Mouse (Mus musculus): ENCODE results near the gene Psma6. TPM values are rescaled to one million over a fixed set of nuclear protein-coding genes. Genes with fewer than 3 reads are reported as not detected.

The Psma6 gene
- total and polyA plus RNA-seq, 2 experiments from 2014 or later = 131 to 465 TPM

GRCm38 (mm10) chr12:55446366-55446745, 62.3 kb downstream of the Psma6 start:
- no peaks in the 10 kb centered on the region for H3K9me3 ChIP-seq (ENCODE audit: low read length)
- no peak overlapping the region for H3K9ac ChIP-seq

DNA sequence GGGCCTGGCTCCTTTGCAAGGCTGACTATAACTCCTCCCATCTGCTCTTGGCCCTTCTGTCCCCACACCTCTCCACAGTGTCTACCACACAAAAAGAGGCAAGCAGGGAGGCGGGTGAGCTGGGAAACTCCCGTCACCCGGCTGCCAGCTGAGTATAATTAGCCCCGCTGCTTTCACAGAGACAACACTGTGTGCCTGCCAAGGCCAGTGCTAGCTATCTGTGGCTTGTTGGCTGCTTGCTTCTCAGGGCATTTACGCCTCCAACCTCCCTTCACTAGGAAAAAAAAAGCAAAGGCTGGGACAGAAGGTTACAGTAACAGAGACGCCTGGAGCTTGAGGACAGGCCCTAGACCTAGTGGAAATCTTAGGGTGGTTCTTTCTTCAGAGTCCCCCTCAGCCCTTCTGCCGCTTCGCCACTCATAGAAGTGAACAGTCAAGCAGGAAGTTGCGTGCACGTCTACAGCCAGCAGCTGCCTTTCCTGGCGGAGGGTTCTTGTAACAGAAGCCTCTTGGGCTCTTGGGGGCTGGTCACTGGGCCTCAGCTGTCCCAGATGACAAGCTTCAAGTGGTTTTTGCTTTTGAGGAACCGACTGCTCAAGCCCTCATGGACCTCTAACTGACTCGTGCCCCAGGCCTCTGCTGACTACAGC, 62.8 kb downstream of the Psma6 start:
- Histone ChIP-seq H3K4me2 (ENCODE audit: low read depth) (0 out of 2 replicates have a peak overlapping the region, but pooled peaks have one; percentile 8), H3K27me3 (ENCODE audit: insufficient read depth, low read length) (no peaks in the 10 kb centered on the region), H3K36me3 (ENCODE audit: insufficient read depth) (no peaks in the 10 kb centered on the region), H3K4me1 (ENCODE audit: insufficient read depth) (peaks cover 24% of the 10 kb centered on the region), H3K4me3 (ENCODE audit: low read depth, low read length) (no peak overlapping the region), H3K9me3 (ENCODE audit: low read length) (no peaks in the 10 kb centered on the region), H3K27ac (ENCODE audit: low read depth, low read length) (peak overlapping the region; percentile 84), H3K9ac (no peak overlapping the region; the same call in 1 of the 2 replicates)
- ATAC-seq = peak; percentile 97
- TF ChIP-seq CTCF (IDR thresholded peaks at IDR 0.05; ENCODE audit: low read depth) = no peak
- peak; percentile 86 for DNase-seq
- 12% methylated on average over 13 of the region's 13 CpGs for WGBS

More at GRCm38 (mm10) chr12:55446366-55446745, 62.3 kb downstream of the Psma6 start:
- no peaks in the 10 kb centered on the region for H3K36me3 ChIP-seq (ENCODE audit: insufficient read depth)
- no peaks in the 10 kb centered on the region for H3K27me3 ChIP-seq (ENCODE audit: insufficient read depth, low read length)
- ATAC-seq (no peak), DNase-seq (no peak)
- TF ChIP-seq CTCF (IDR thresholded peaks at IDR 0.05; ENCODE audit: low read depth) = no peak
- no peak overlapping the region for H3K4me3 ChIP-seq (ENCODE audit: low read depth, low read length)
- peaks cover 24% of the 10 kb centered on the region for H3K4me1 ChIP-seq (ENCODE audit: insufficient read depth)
- H3K27ac ChIP-seq (ENCODE audit: low read depth, low read length) = peak overlapping the region; percentile 84
- no peak overlapping the region for H3K4me2 ChIP-seq (ENCODE audit: low read depth)
- WGBS = 67% methylated on average over 4 of the region's 4 CpGs

DNA sequence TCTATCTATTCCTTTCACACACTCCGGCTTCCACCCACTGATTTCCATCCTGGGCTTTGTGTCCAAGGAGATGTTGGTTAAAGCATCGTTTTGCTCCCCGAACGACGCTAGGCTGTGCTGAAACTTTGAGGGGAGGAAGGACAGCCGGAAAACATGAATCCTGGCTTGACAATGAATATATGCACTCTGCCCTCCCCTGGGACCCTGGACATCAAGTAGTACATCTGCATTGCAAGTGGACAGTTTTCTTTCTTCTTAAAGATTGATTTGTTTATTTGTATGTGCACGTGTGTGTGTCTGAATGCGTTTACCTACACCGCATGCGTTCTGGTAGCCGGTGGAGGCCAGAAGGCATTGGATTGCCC, 63.4 kb downstream of the Psma6 start:
- peak overlapping the region; percentile 84 for H3K27ac ChIP-seq (ENCODE audit: low read depth, low read length)
- H3K9ac ChIP-seq = no peak overlapping the region
- no peak for ATAC-seq
- no peaks in the 10 kb centered on the region for H3K36me3 ChIP-seq (ENCODE audit: insufficient read depth)
- 70% methylated on average over 11 of the region's 11 CpGs for WGBS
- H3K4me1 ChIP-seq (ENCODE audit: insufficient read depth) = peaks cover 24% of the 10 kb centered on the region
- no peak overlapping the region for H3K4me2 ChIP-seq (ENCODE audit: low read depth)
- DNase-seq = no peak
- TF ChIP-seq CTCF (IDR thresholded peaks at IDR 0.05; ENCODE audit: low read depth) = no peak
- H3K4me3 ChIP-seq (ENCODE audit: low read depth, low read length) = no peak overlapping the region
- H3K27me3 ChIP-seq (ENCODE audit: insufficient read depth, low read length) = no peaks in the 10 kb centered on the region
- no peaks in the 10 kb centered on the region for H3K9me3 ChIP-seq (ENCODE audit: low read length)

GRCm38 (mm10) chr12:55448457-55448856, 64.4 kb downstream of the Psma6 start:
- DNase-seq = no peak
- Histone ChIP-seq H3K9ac (no peak overlapping the region), H3K4me2 (ENCODE audit: low read depth) (no peak overlapping the region), H3K27me3 (ENCODE audit: insufficient read depth, low read length) (no peaks in the 10 kb centered on the region), H3K36me3 (ENCODE audit: insufficient read depth) (no peaks in the 10 kb centered on the region), H3K27ac (ENCODE audit: low read depth, low read length) (no peak overlapping the region), H3K4me3 (ENCODE audit: low read depth, low read length) (no peak overlapping the region), H3K9me3 (ENCODE audit: low read length) (no peaks in the 10 kb centered on the region), H3K4me1 (ENCODE audit: insufficient read depth) (peaks cover 17% of the 10 kb centered on the region)
- WGBS = 74% methylated on average over 2 of the region's 2 CpGs
- ATAC-seq = no peak
- no peak for TF ChIP-seq CTCF (IDR thresholded peaks at IDR 0.05; ENCODE audit: low read depth)

DNA sequence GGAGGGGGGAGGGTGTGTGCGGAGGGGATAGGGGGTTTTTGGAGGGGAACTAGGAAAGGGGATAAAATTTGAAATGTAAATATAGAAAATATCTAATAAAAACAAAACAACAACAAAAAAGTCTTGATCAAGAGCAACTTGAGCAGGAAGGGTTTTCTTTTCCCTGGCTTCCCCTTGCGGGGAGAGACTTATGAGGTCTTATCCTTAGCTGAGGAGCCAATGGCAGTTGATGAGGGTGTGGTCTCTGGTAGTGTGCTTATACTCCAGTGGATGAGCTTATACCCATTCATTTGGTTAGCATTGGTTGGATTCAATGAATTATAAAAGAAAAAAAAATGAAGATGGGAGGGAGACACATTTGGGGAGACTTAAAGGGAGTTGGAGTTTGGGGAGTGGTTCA, 65.0 kb downstream of the Psma6 start:
- H3K4me3 ChIP-seq (ENCODE audit: low read depth, low read length) = no peak overlapping the region
- DNase-seq (no peak), ATAC-seq (no peak)
- H3K4me2 ChIP-seq (ENCODE audit: low read depth) = no peak overlapping the region
- H3K4me1 ChIP-seq (ENCODE audit: insufficient read depth) = peaks cover 17% of the 10 kb centered on the region
- no peak overlapping the region for H3K9ac ChIP-seq
- no peak for TF ChIP-seq CTCF (IDR thresholded peaks at IDR 0.05; ENCODE audit: low read depth)
- no peaks in the 10 kb centered on the region for H3K27me3 ChIP-seq (ENCODE audit: insufficient read depth, low read length)
- whole genome bisulfite sequencing = 94% methylated on average over 2 of the region's 2 CpGs
- H3K36me3 ChIP-seq (ENCODE audit: insufficient read depth) = no peaks in the 10 kb centered on the region
- H3K9me3 ChIP-seq (ENCODE audit: low read length) = no peaks in the 10 kb centered on the region
- H3K27ac ChIP-seq (ENCODE audit: low read depth, low read length) = no peak overlapping the region

GRCm38 (mm10) chr12:55450421-55450820, 66.4 kb downstream of the Psma6 start:
- TF ChIP-seq CTCF (IDR thresholded peaks at IDR 0.05; ENCODE audit: low read depth) = no peak
- H3K9me3 ChIP-seq (ENCODE audit: low read length) = no peaks in the 10 kb centered on the region
- H3K4me3 ChIP-seq (ENCODE audit: low read depth, low read length) = no peak overlapping the region
- 72% methylated on average over 16 of the region's 16 CpGs for WGBS
- ATAC-seq (no peak), DNase-seq (no peak)
- H3K27me3 ChIP-seq (ENCODE audit: insufficient read depth, low read length) = no peaks in the 10 kb centered on the region
- no peaks in the 10 kb centered on the region for H3K36me3 ChIP-seq (ENCODE audit: insufficient read depth)
- H3K4me1 ChIP-seq (ENCODE audit: insufficient read depth) = peaks cover 17% of the 10 kb centered on the region
- no peak overlapping the region for H3K4me2 ChIP-seq (ENCODE audit: low read depth)
- no peak overlapping the region for H3K9ac ChIP-seq
- no peak overlapping the region for H3K27ac ChIP-seq (ENCODE audit: low read depth, low read length)

- no peak for TF ChIP-seq CTCF (IDR thresholded peaks at IDR 0.05; ENCODE audit: low read depth)
- 53% methylated on average over 5 of the region's 5 CpGs for WGBS
Observed at GRCm38 (mm10) chr12:55452839-55453238, 68.8 kb downstream of the Psma6 start.

More at GRCm38 (mm10) chr12:55452839-55453238, 68.8 kb downstream of the Psma6 start:
- Histone ChIP-seq H3K36me3 (ENCODE audit: insufficient read depth) (no peaks in the 10 kb centered on the region), H3K4me2 (ENCODE audit: low read depth) (no peak overlapping the region), H3K27ac (ENCODE audit: low read depth, low read length) (no peak overlapping the region), H3K4me3 (ENCODE audit: low read depth, low read length) (no peak overlapping the region), H3K27me3 (ENCODE audit: insufficient read depth, low read length) (no peaks in the 10 kb centered on the region), H3K9ac (no peak overlapping the region), H3K9me3 (ENCODE audit: low read length) (no peaks in the 10 kb centered on the region), H3K4me1 (ENCODE audit: insufficient read depth) (no peaks in the 10 kb centered on the region)
- ATAC-seq = no peak
- DNase-seq = no peak
